Mouse (Mus musculus): ENCODE data around the gene Slc26a3. TPM values are rescaled to one million over a fixed set of nuclear protein-coding genes. Genes with fewer than 3 reads are reported as not detected.

The Slc26a3 gene
- polyA plus RNA-seq, 1 experiment, result not detected

GRCm38 (mm10) chr12:31508496-31508895 is 117.8 kb downstream of the Slc26a3 start:
- no peaks in the 10 kb centered on the region; the same call in 1 of the 2 replicates for H3K27me3 ChIP-seq (ENCODE audit: control insufficient read depth, insufficient read depth, low read length)
- no peak for DNase-seq (ENCODE audit: low read depth in 1 of 2, low spot score in 2 of 2)
- WGBS, result 90% methylated on average over 6 of the region's 6 CpGs
- no peaks in the 10 kb centered on the region for H3K4me1 ChIP-seq (ENCODE audit: control insufficient read depth, insufficient read depth, insufficient read length)
- H3K4me3 ChIP-seq (ENCODE audit: extremely low read depth, insufficient read depth, insufficient read length), result no peak overlapping the region
- TF ChIP-seq CTCF (IDR thresholded peaks at IDR 0.05; ENCODE audit: extremely low read depth, insufficient read depth, insufficient read length, insufficient replicate concordance), result no peak
- no peak for TF ChIP-seq POLR2A (IDR thresholded peaks at IDR 0.05; ENCODE audit: low read depth, low read length)
- no peaks in the 10 kb centered on the region for H3K36me3 ChIP-seq (ENCODE audit: control insufficient read depth, insufficient read depth, low read length)
- no peak overlapping the region for H3K27ac ChIP-seq (ENCODE audit: insufficient read depth, low read length)

GRCm38 (mm10) chr12:31511218-31511617 is 120.5 kb downstream of the Slc26a3 start:
- H3K4me3 ChIP-seq (ENCODE audit: extremely low read depth, insufficient read depth, insufficient read length), result no peak overlapping the region
- no peak for DNase-seq (ENCODE audit: low read depth in 1 of 2, low spot score in 2 of 2)
- H3K27ac ChIP-seq (ENCODE audit: insufficient read depth, low read length), result no peak overlapping the region
- no peaks in the 10 kb centered on the region; the same call in 1 of the 2 replicates for H3K27me3 ChIP-seq (ENCODE audit: control insufficient read depth, insufficient read depth, low read length)
- TF ChIP-seq CTCF (IDR thresholded peaks at IDR 0.05; ENCODE audit: extremely low read depth, insufficient read depth, insufficient read length, insufficient replicate concordance) (no peak), POLR2A (IDR thresholded peaks at IDR 0.05; ENCODE audit: low read depth, low read length) (no peak)
- no peaks in the 10 kb centered on the region for H3K36me3 ChIP-seq (ENCODE audit: control insufficient read depth, insufficient read depth, low read length)
- no peaks in the 10 kb centered on the region for H3K4me1 ChIP-seq (ENCODE audit: control insufficient read depth, insufficient read depth, insufficient read length)
- 66% methylated on average over 5 of the region's 5 CpGs for WGBS

- Histone ChIP-seq H3K36me3 (ENCODE audit: control insufficient read depth, insufficient read depth, low read length) (no peaks in the 10 kb centered on the region), H3K27ac (ENCODE audit: insufficient read depth, low read length) (no peak overlapping the region), H3K4me1 (ENCODE audit: control insufficient read depth, insufficient read depth, insufficient read length) (no peaks in the 10 kb centered on the region), H3K27me3 (ENCODE audit: control insufficient read depth, insufficient read depth, low read length) (no peaks in the 10 kb centered on the region; the same call in 1 of the 2 replicates), H3K4me3 (ENCODE audit: extremely low read depth, insufficient read depth, insufficient read length) (no peak overlapping the region)
- 96% methylated on average over 14 of the region's 14 CpGs for WGBS
- TF ChIP-seq CTCF (IDR thresholded peaks at IDR 0.05; ENCODE audit: extremely low read depth, insufficient read depth, insufficient read length, insufficient replicate concordance), result no peak
- TF ChIP-seq POLR2A (IDR thresholded peaks at IDR 0.05; ENCODE audit: low read depth, low read length), result no peak
- DNase-seq (ENCODE audit: low read depth in 1 of 2, low spot score in 2 of 2), result no peak
Observed at GRCm38 (mm10) chr12:31512634-31513411, 122.2 kb downstream of the Slc26a3 start.

- Histone ChIP-seq H3K4me1 (ENCODE audit: control insufficient read depth, insufficient read depth, insufficient read length) (no peaks in the 10 kb centered on the region), H3K36me3 (ENCODE audit: control insufficient read depth, insufficient read depth, low read length) (no peaks in the 10 kb centered on the region), H3K4me3 (ENCODE audit: extremely low read depth, insufficient read depth, insufficient read length) (no peak overlapping the region), H3K27me3 (ENCODE audit: control insufficient read depth, insufficient read depth, low read length) (no peaks in the 10 kb centered on the region; the same call in 1 of the 2 replicates), H3K27ac (ENCODE audit: insufficient read depth, low read length) (no peak overlapping the region)
- 43% methylated on average over 6 of the region's 6 CpGs for WGBS
- TF ChIP-seq POLR2A (IDR thresholded peaks at IDR 0.05; ENCODE audit: low read depth, low read length) (no peak), CTCF (IDR thresholded peaks at IDR 0.05; ENCODE audit: extremely low read depth, insufficient read depth, insufficient read length, insufficient replicate concordance) (no peak)
- no peak for DNase-seq (ENCODE audit: low read depth in 1 of 2, low spot score in 2 of 2)
Observed at GRCm38 (mm10) chr12:31513724-31514503, 123.2 kb downstream of the Slc26a3 start.

GRCm38 (mm10) chr12:31520119-31520518 is 129.4 kb downstream of the Slc26a3 start:
- Histone ChIP-seq H3K4me3 (ENCODE audit: extremely low read depth, insufficient read depth, insufficient read length) (no peak overlapping the region), H3K27ac (ENCODE audit: insufficient read depth, low read length) (no peak overlapping the region), H3K27me3 (ENCODE audit: control insufficient read depth, insufficient read depth, low read length) (no peaks in the 10 kb centered on the region), H3K4me1 (ENCODE audit: control insufficient read depth, insufficient read depth, insufficient read length) (no peaks in the 10 kb centered on the region), H3K36me3 (ENCODE audit: control insufficient read depth, insufficient read depth, low read length) (no peaks in the 10 kb centered on the region)
- TF ChIP-seq CTCF (IDR thresholded peaks at IDR 0.05; ENCODE audit: extremely low read depth, insufficient read depth, insufficient read length, insufficient replicate concordance) (no peak), POLR2A (IDR thresholded peaks at IDR 0.05; ENCODE audit: low read depth, low read length) (no peak)
- 78% methylated on average over 6 of the region's 6 CpGs for WGBS
- no peak for DNase-seq (ENCODE audit: low read depth in 1 of 2, low spot score in 2 of 2)

GRCm38 (mm10) chr12:31521371-31521770 is 130.7 kb downstream of the Slc26a3 start:
- Histone ChIP-seq H3K36me3 (ENCODE audit: control insufficient read depth, insufficient read depth, low read length) (no peaks in the 10 kb centered on the region), H3K27ac (ENCODE audit: insufficient read depth, low read length) (no peak overlapping the region), H3K4me1 (ENCODE audit: control insufficient read depth, insufficient read depth, insufficient read length) (no peaks in the 10 kb centered on the region), H3K27me3 (ENCODE audit: control insufficient read depth, insufficient read depth, low read length) (no peaks in the 10 kb centered on the region), H3K4me3 (ENCODE audit: extremely low read depth, insufficient read depth, insufficient read length) (no peak overlapping the region)
- TF ChIP-seq CTCF (IDR thresholded peaks at IDR 0.05; ENCODE audit: extremely low read depth, insufficient read depth, insufficient read length, insufficient replicate concordance) (no peak), POLR2A (IDR thresholded peaks at IDR 0.05; ENCODE audit: low read depth, low read length) (no peak)
- WGBS, result 84% methylated on average over 3 of the region's 3 CpGs
- no peak for DNase-seq (ENCODE audit: low read depth in 1 of 2, low spot score in 2 of 2)

Other genes with a start within 250 kb of the Slc26a3 start
- gene Gm6993, start 150.1 kb upstream of the Slc26a3 start, polyA plus RNA-seq (2012; rRNA removed), result not detected in 2 replicates
- gene Lamb1, start 125.6 kb upstream of the Slc26a3 start, polyA plus RNA-seq (2012; rRNA removed), result 1.5 TPM in 2 replicates
- gene Dld, start 39.4 kb upstream of the Slc26a3 start, polyA plus RNA-seq (2012; rRNA removed), result 3.8 and 5.1 TPM in 2 replicates
- gene Cbll1, start 108.7 kb downstream of the Slc26a3 start, polyA plus RNA-seq (2012; rRNA removed), result 6.9 and 8.6 TPM in 2 replicates
- not detected in 2 replicates for gene Slc26a4, start 169.1 kb downstream of the Slc26a3 start, polyA plus RNA-seq (2012; rRNA removed)
- gene Bcap29, start 243.8 kb downstream of the Slc26a3 start, polyA plus RNA-seq (2012; rRNA removed), result 1.5 and 1.6 TPM in 2 replicates